Mouse (Mus musculus) activated CD4-positive, CD25-positive, alpha-beta regulatory T cell, adult 4 months (primary cell): Measurements from ENCODE around the gene H2al1k. TPM values are rescaled to one million over a fixed set of nuclear protein-coding genes. Genes with fewer than 3 reads are reported as not detected.
"Not testable (repeated sequence)": the region's sequence is repeated elsewhere in the genome, so short reads cannot be mapped to it uniquely, and the experiment has no call there.

Experiments used
- ATAC-seq: one replicate; pipeline ENCODE4 v1.8.0; 2017
- polyA plus RNA-seq, 2 experiments: library from polyadenylated mRNA; unstranded; fragments of 100-300 nt; shearing (Covaris generic); gene quantifications; one replicate each; pipeline ENCODE4 v1.2.1; 2017

Gene H2al1k
- not detected for polyA plus RNA-seq

DNA sequence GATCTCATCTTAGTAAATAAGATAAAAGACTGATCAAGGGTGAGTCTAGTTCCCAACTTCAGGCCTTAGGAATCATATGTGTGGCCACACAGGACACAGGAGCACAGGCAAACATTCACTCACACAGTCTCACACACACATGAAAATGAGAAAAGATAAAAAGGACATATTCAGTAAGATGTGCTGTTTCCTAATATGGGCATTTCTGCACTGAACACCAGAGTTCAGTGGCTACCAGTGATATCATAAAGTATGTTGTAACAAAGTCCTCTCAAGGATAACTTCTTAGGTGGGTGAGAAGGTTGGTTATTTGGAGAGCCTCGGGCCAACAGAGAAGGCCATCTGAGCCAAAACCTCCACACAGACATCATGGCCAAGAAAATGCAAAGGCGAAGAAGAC, at the start of gene H2al1k:
Gene H2al1k, plus strand, starts transcription at position 301 of the 400 bp plus-strand sequence.
- not testable (repeated sequence) for ATAC-seq

DNA sequence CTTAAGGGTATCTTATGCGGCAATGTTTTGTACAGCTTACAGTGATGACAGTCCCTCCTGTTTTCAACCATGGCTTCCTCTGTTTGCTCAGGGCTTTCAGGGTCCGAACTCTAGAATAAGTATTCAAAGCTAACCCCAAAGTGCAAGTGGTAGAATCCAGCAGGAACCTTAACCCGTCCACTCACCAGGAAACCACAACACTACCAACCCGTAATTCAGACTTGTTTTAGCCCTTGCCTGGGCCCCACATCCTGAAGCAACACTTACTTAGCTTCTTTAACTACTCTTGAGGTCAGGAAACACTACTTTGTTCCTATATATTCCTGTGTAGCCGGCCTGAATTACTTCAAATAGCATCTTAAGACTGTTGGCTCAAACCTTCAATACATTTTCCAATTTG, 47.6 kb upstream of the H2al1k start:
- no peak for ATAC-seq

DNA sequence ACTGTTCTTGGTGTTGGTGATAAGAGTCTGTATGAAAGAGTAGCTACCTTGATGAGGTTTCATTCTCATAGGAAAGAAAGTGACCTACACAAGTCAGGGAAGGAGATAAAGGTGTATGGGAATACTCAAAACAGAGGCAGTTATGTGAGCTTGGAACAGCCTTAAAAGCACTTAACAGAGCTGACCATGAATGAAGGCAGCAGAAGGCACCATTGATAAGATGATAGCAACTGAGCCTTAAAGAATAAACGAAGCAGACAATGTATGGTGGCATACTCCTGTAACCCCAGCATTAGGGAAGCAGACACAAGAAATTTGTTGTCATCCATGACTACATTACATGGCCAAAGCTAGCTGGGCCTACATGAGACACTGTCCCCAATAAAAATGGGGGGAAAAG, 47.0 kb upstream of the H2al1k start:
- no peak for ATAC-seq

DNA sequence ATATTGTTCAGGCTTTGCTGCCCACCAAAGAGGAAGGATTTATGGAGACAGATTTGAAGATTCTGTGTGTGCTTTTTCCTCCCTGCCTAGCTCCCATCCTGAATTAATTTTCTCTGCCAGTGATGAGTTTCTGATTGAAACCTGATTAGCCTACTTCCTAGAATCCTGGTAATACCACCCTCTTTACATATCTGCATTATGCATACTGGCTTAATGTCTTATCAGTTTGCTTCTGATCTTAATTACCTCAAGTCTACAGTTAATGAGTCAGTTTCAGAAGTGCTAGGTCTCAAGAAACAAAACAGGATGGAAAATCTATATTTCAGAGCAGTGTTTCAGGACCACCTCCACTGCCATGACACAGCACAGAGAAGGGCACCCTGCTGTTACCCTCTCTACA, 34.0 kb upstream of the H2al1k start:
- ATAC-seq, result not testable (repeated sequence)

DNA sequence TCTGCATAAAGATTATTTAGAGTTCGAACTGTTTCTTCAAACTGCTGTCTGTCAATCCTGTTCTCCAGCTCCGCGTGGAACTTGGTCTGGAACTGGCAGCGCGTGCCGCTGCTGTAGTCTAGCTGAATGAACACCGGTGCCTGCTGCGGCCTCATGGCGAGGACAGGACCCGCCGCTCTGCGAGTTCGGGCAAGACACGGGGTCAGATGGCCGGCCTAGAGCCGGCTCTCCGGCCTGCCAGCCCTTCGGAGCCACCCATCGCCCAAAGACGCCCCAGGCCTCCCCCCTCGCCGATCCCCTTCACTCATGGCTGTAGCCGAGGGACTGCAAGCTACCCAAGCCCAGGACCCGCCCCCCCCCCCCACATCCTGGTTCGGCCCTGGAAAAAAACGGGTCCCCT, 22.5 kb upstream of the H2al1k start:
- ATAC-seq, result not testable (repeated sequence)

DNA sequence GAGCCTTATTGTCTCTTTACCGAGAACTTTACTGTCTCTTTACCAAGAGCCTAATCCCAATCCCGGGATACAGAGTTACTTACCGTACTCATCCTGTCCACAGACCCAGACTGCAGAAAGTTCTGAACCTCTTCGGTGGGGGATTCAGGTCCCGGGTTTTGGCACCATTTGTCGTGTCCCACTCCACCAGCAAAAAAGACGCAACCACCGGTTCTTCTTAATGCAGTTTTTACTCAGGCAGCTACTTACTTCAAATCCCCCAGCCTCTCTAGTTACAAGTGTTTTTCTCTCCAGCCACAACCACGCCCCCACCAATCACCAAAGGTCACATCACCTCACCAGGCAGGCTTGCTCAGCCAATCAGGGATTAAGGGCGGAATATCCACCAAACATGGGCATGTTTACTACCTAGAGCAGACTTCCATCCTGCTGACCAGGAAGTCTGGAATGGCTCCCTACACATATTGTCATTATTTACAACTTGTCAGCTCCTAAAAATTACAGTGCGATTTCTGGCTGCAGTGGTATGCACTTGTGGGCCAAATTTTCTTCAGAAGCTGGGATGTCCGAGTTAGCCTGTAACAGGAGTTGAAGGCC, 18.0 kb upstream of the H2al1k start:
- peak; percentile 55 for ATAC-seq

DNA sequence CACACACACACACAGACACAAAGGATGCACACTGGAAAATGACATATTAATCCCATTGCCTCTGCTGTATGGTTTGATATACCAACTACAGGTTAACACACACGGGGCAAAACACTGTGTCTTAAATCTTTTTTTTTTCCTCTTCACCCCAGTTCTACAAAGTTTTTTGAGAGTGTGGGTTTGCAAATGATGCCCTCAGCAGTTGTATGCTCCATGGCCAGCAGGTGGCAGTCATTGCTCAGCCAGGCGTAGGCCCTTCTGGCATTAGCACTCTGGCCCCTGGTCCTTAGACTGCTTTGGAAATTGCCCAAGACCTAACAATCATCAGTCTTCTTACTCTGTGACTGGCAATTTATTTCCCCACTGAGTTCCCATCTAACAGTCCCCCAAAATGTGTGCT, 17.4 kb upstream of the H2al1k start:
- ATAC-seq, result peak; percentile 92

DNA sequence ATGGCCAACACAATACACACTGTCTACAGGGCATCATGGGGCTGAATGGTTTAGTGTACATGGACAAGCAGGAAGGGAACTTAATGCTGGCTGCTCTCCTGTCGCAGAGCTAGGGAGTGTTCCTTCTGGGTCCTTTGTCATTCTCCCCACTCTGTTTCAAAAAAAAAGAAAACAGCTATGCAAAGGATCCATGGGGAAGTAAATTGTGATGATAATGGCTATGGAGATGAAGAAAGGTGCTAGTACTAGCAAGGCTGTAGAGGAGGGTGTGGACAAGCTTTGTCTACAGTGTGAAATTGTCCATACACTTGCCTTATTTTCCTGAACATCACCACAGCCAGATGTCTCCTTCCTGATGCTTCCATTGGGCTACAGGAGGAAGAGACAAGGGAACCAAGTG, 15.4 kb upstream of the H2al1k start:
- not testable (repeated sequence) for ATAC-seq

DNA sequence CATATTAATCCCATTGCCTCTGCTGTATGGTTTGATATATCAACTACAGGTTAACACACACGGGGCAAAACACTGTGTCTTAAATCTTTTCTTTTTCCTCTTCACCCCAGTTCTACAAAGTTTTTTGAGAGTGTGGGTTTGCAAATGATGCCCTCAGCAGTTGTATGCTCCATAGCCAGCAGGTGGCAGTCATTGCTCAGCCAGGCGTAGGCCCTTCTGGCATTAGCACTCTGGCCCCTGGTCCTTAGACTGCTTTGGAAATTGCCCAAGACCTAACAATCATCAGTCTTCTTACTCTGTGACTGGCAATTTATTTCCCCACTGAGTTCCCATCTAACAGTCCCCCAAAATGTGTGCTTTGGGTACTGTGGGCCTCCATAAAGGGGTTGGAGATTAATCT, 23.6 kb downstream of the H2al1k start:
- ATAC-seq, result not testable (repeated sequence)

DNA sequence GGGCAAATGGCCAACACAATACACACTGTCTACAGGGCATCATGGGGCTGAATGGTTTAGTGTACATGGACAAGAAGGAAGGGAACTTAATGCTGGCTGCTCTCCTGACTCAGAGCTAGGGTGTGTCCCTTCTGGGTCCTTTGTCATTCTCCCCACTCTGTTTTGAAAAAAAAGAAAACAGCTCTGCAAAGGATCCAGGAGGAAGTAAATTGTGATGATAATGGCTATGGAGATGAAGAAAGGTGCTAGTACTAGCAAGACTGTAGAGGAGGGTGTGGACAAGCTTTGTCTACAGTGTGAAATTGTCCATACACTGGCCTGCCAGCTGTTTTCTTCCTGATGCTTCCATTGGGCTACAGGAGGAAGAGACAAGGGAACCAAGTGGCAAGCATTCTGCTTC, 25.5 kb downstream of the H2al1k start:
- ATAC-seq, result not testable (repeated sequence)

Other genes with a start within 250 kb of the H2al1k start
- not detected for gene 4930402K13Rik, start 246.1 kb upstream of the H2al1k start, polyA plus RNA-seq
- 1 to 10 TPM in 1 of 2 experiments, under 1 TPM in 1; 0.74 to 1.8 TPM for gene Lancl3, start 150.7 kb upstream of the H2al1k start, polyA plus RNA-seq
- gene Gm14862, start 93.7 kb upstream of the H2al1k start, polyA plus RNA-seq, result under 1 TPM in 1 of 2 experiments, not detected in 1; 0.45 TPM
- 1 to 10 TPM; 1.0 to 1.1 TPM for gene Xk, start 77.9 kb upstream of the H2al1k start, polyA plus RNA-seq
- under 1 TPM in 1 of 2 experiments, not detected in 1; 0.89 TPM for gene H2al1m, start 66.9 kb upstream of the H2al1k start, polyA plus RNA-seq
- gene Cybb, start 137.1 kb downstream of the H2al1k start, polyA plus RNA-seq, result 10 to 100 TPM; 23.0 to 34.5 TPM
- gene H2al1o, start 221.8 kb downstream of the H2al1k start, polyA plus RNA-seq, result not detected